In genomic region chr8:84413886-84414851, GRCm38 (mm10) we compare ENCODE assay signal across 8 mouse cellular contexts. TPM values are rescaled to one million over a fixed set of nuclear protein-coding genes. Genes with fewer than 3 reads are reported as not detected.
DNase-seq lines count a peak whose midpoint lies in the region; ATAC-seq and TF ChIP-seq lines count a peak whose summit lies in the region.

No protein-coding gene starts in this region.

- WGBS in forebrain, postnatal 0 days = 2% methylated on average over 69 of the region's 72 CpGs

- peak; percentile 16; the same call in 1 of the 2 replicates for TF ChIP-seq CTCF in forebrain, postnatal 0 days (IDR thresholded peaks at IDR 0.05; ENCODE audit: low read depth)

- H3K4me1 ChIP-seq in forebrain, postnatal 0 days (ENCODE audit: insufficient read depth) = peaks cover 11% of the 10 kb centered on the region; the same call in 1 of the 2 replicates

- DNase-seq in ZHBTc4 (ENCODE audit: low read depth, low spot score) = peak; percentile 86
- DNase-seq in cerebellum, adult 18-20 months = peak; percentile 81
- peak; percentile 82 for DNase-seq in forebrain, postnatal 0 days
- DNase-seq in heart, postnatal 4 days = peak; percentile 36
- peak; percentile 55 to 67 for DNase-seq in layer of hippocampus, postnatal 25 days (ENCODE audit: extremely low spot score in 1 of 2, low spot score in 1 of 2)
- DNase-seq in lung, postnatal 10 days = peak; percentile 48
- DNase-seq in right cerebral cortex, postnatal 14 days = peak; percentile 67
- DNase-seq in spleen, postnatal 4 days (ENCODE audit: low spot score in 2 of 2) = no peak

- peak overlapping the region; percentile 81 for H3K27ac ChIP-seq in forebrain, postnatal 0 days (ENCODE audit: low read depth, low read length)

- H3K36me3 ChIP-seq in forebrain, postnatal 0 days (ENCODE audit: insufficient read depth) = peaks cover 5% of the 10 kb centered on the region; the same call in 1 of the 2 replicates

- H3K4me3 ChIP-seq in forebrain, postnatal 0 days (ENCODE audit: low read depth, low read length) = peak overlapping the region; percentile 76

- peak overlapping the region; percentile 84 for H3K4me2 ChIP-seq in forebrain, postnatal 0 days (ENCODE audit: low read depth)

- peak; percentile 84 for ATAC-seq in forebrain, postnatal 0 days

- H3K27me3 ChIP-seq in forebrain, postnatal 0 days (ENCODE audit: insufficient read depth, low read length) = no peaks in the 10 kb centered on the region

- no peaks in the 10 kb centered on the region for H3K9me3 ChIP-seq in forebrain, postnatal 0 days (ENCODE audit: low read length)

- peak overlapping the region; percentile 79 for H3K9ac ChIP-seq in forebrain, postnatal 0 days

RNA-seq across cellular contexts. Expression of gene Cacna1a, which starts 25.9 kb away (rescaled TPM):
- total RNA-seq in forebrain, postnatal 0 days (2014; rRNA removed) = 29.2 and 31.1 TPM in 2 replicates
- 5.3 and 8.6 TPM in 2 replicates for polyA plus RNA-seq in forebrain, postnatal 0 days (2015; fragmentation: Nextera tagmentation; extraction: Ambion mirVana)
- 1 to 10 TPM; 6.6 to 8.0 TPM for total RNA-seq in heart, postnatal 4 days (2021)
- total RNA-seq in layer of hippocampus, postnatal 25 days (2021) = 100 to 1,000 TPM; 175 to 232 TPM

Comparison
In these comparisons a context has a peak if more than half of its experiments do, and no peak if none do; other contexts are left out.
1. DNase-seq: peak in ZHBTc4 (single experiment), cerebellum, adult 18-20 months (2 of 2), forebrain, postnatal 0 days (single experiment), heart, postnatal 4 days (single experiment), layer of hippocampus, postnatal 25 days (2 of 2), lung, postnatal 10 days (single experiment) and right cerebral cortex, postnatal 14 days (single experiment); none in spleen, postnatal 4 days (0 of 2).